In genomic region chr9:70248046-70248445, GRCm38 (mm10) we compare ENCODE assay signal across 23 mouse cellular contexts.
"Had no signal": no experiment of that assay in that cellular context is flagged by ENCODE, and none has a peak within 500 bp of the region (broad histone marks: within the 10 kb centered on the region; RNA-seq: fewer than 3 reads in every experiment).

No protein-coding gene starts in this region.

- H3K27me3 ChIP-seq: kidney, embryonic 15.5 days; lung, embryonic 15.5 days; megakaryocyte, embryonic 14.5 days; midbrain, embryonic 13.5 days; neural tube, embryonic 13.5 days had no signal

- H3K9me3 ChIP-seq: kidney, embryonic 15.5 days; lung, embryonic 15.5 days; megakaryocyte, embryonic 14.5 days; midbrain, embryonic 10.5 days; midbrain, embryonic 13.5 days; neural tube, embryonic 13.5 days had no signal

- H3K27ac ChIP-seq: kidney, embryonic 15.5 days; left cerebral cortex, adult 2 months; liver, embryonic 14.5 days; lung, embryonic 15.5 days; midbrain, embryonic 10.5 days; midbrain, embryonic 13.5 days; neural tube, embryonic 13.5 days had no signal

- ATAC-seq: midbrain, embryonic 13.5 days; midbrain, embryonic 16.5 days had no signal

- H3K4me3 ChIP-seq: kidney, embryonic 15.5 days; left cerebral cortex, adult 2 months; lung, embryonic 15.5 days; megakaryocyte, embryonic 14.5 days; midbrain, embryonic 10.5 days; midbrain, embryonic 13.5 days; myocyte; neural tube, embryonic 13.5 days had no signal

- H3K4me2 ChIP-seq: kidney, embryonic 15.5 days; liver, embryonic 11.5 days; lung, embryonic 15.5 days; midbrain, embryonic 13.5 days; neural tube, embryonic 13.5 days had no signal

- H3K36me3 ChIP-seq: kidney, embryonic 15.5 days; lung, embryonic 15.5 days; midbrain, embryonic 10.5 days; midbrain, embryonic 13.5 days; neural tube, embryonic 13.5 days had no signal

- DNase-seq: kidney, postnatal 10 days; kidney, postnatal 36 days; layer of hippocampus, postnatal 36 days; lung, adult 18-20 months; lung, postnatal 10 days; lung, postnatal 36 days; retina, postnatal 1 day; right cerebral cortex, postnatal 25 days; spleen, adult 18-20 months; thymus, adult 2 months; thymus, postnatal 14 days; thymus, postnatal 4 days had no signal

- H3K4me1 ChIP-seq: midbrain, embryonic 13.5 days had no signal

- H3K9ac ChIP-seq: kidney, embryonic 15.5 days; liver, embryonic 14.5 days; lung, embryonic 15.5 days; midbrain, embryonic 13.5 days; neural tube, embryonic 13.5 days had no signal
